Mouse (Mus musculus) lung, adult 18-20 months (tissue): ENCODE measurements around the gene Rgs19.

Experiments
- DNase-seq, 2 experiments: peaks; one replicate each; pipeline ENCODE4 v3.0.0; 2022; ENCODE audit warnings: mixed read lengths in 2 of 2

Rgs19 gene

GRCm38 (mm10) chr2:181653065-181653464 lies 40.7 kb downstream of the Rgs19 start:
- DNase-seq: no peak

- DNase-seq: no peak
These were observed 44.9 kb downstream of the Rgs19 start for GRCm38 (mm10) chr2:181648926-181649325.

- no peak for DNase-seq
These were observed 46.9 kb downstream of the Rgs19 start for GRCm38 (mm10) chr2:181646626-181647472.

- no peak for DNase-seq
These were observed 48.1 kb downstream of the Rgs19 start for GRCm38 (mm10) chr2:181645666-181646065.

GRCm38 (mm10) chr2:181644361-181644760 lies 49.4 kb downstream of the Rgs19 start:
- peak; percentile 32 to 37 for DNase-seq
